Mouse (Mus musculus): Measurements from ENCODE around the gene Arsk. TPM values are rescaled to one million over a fixed set of nuclear protein-coding genes. Genes with fewer than 3 reads are reported as not detected.
A peak's percentile ranks its signal among the peaks of the same experiment; 100 is the strongest.

Gene Arsk
- 3.0 and 3.1 TPM in 2 replicates for polyA plus RNA-seq (2015; fragmentation: Nextera tagmentation; extraction: Ambion mirVana)

- H3K4me3 ChIP-seq: peak within 1 kb of the TSS; percentile 76
- H3K4me2 ChIP-seq: peak within 1 kb of the TSS; percentile 80
- H3K27me3 ChIP-seq (replicated peaks): no peaks in the 10 kb centered on the region
- H3K9ac ChIP-seq: peak within 1 kb of the TSS; percentile 88
- H3K27ac ChIP-seq (replicated peaks): peak within 1 kb of the TSS; percentile 72
- peaks cover 10% of the 10 kb centered on the region for H3K4me1 ChIP-seq
- H3K36me3 ChIP-seq: peaks cover 13% of the 10 kb centered on the region
- no peaks in the 10 kb centered on the region for H3K9me3 ChIP-seq
- peak; percentile 87 for ATAC-seq (ENCODE audit: extremely low read depth, insufficient number of reproducible peaks, low FRiP score, low TSS enrichment)
- under 1% methylated on average over 34 of the region's 34 CpGs for WGBS
Measured at GRCm38 (mm10) chr13:76098493-76099303, at the start of gene Arsk, which contains the start of gene Ttc37. Gene Arsk, minus strand, starts transcription at chr13:76098660. Gene Ttc37, plus strand, starts transcription at chr13:76098734.

- ATAC-seq (ENCODE audit: extremely low read depth, insufficient number of reproducible peaks, low FRiP score, low TSS enrichment): no peak
- no peak overlapping the region for H3K4me3 ChIP-seq
- H3K9ac ChIP-seq: no peak overlapping the region
- no peaks in the 10 kb centered on the region for H3K9me3 ChIP-seq
- peaks cover 61% of the 10 kb centered on the region for H3K36me3 ChIP-seq
- 68% methylated on average over 12 of the region's 12 CpGs for WGBS
- H3K4me2 ChIP-seq: no peak overlapping the region
- H3K27ac ChIP-seq (replicated peaks): no peak overlapping the region
- no peaks in the 10 kb centered on the region for H3K27me3 ChIP-seq (replicated peaks)
- H3K4me1 ChIP-seq: no peaks in the 10 kb centered on the region
Measured at GRCm38 (mm10) chr13:76141117-76141808, 42.8 kb upstream of the Arsk start.

GRCm38 (mm10) chr13:76138862-76139261 lies 40.4 kb upstream of the Arsk start:
- H3K9me3 ChIP-seq: no peaks in the 10 kb centered on the region
- H3K9ac ChIP-seq: no peak overlapping the region
- no peak overlapping the region for H3K4me2 ChIP-seq
- ATAC-seq (ENCODE audit: extremely low read depth, insufficient number of reproducible peaks, low FRiP score, low TSS enrichment): no peak
- H3K4me1 ChIP-seq: no peaks in the 10 kb centered on the region
- WGBS: 85% methylated on average over 3 of the region's 3 CpGs
- H3K27me3 ChIP-seq (replicated peaks): no peaks in the 10 kb centered on the region
- H3K27ac ChIP-seq (replicated peaks): no peak overlapping the region
- H3K4me3 ChIP-seq: no peak overlapping the region
- peaks cover 72% of the 10 kb centered on the region for H3K36me3 ChIP-seq

GRCm38 (mm10) chr13:76132415-76132814 lies 34.0 kb upstream of the Arsk start:
- no peak overlapping the region for H3K4me3 ChIP-seq
- 82% methylated on average over 4 of the region's 4 CpGs for WGBS
- peaks cover 81% of the 10 kb centered on the region for H3K36me3 ChIP-seq

GRCm38 (mm10) chr13:76128799-76129198 lies 30.3 kb upstream of the Arsk start:
- Histone ChIP-seq H3K27me3 (replicated peaks) (no peaks in the 10 kb centered on the region), H3K9me3 (no peaks in the 10 kb centered on the region), H3K9ac (no peak overlapping the region), H3K27ac (replicated peaks) (no peak overlapping the region), H3K4me1 (no peaks in the 10 kb centered on the region), H3K4me3 (no peak overlapping the region), H3K4me2 (no peak overlapping the region), H3K36me3 (peaks cover 89% of the 10 kb centered on the region)
- WGBS: 89% methylated on average over 4 of the region's 4 CpGs
- no peak for ATAC-seq (ENCODE audit: extremely low read depth, insufficient number of reproducible peaks, low FRiP score, low TSS enrichment)

More at GRCm38 (mm10) chr13:76132415-76132814, 34.0 kb upstream of the Arsk start:
- no peak for ATAC-seq (ENCODE audit: extremely low read depth, insufficient number of reproducible peaks, low FRiP score, low TSS enrichment)
- no peak overlapping the region for H3K9ac ChIP-seq
- no peak overlapping the region for H3K27ac ChIP-seq (replicated peaks)
- H3K4me2 ChIP-seq: no peak overlapping the region
- no peaks in the 10 kb centered on the region for H3K4me1 ChIP-seq
- H3K27me3 ChIP-seq (replicated peaks): no peaks in the 10 kb centered on the region
- no peaks in the 10 kb centered on the region for H3K9me3 ChIP-seq

GRCm38 (mm10) chr13:76109069-76109824 lies 10.8 kb upstream of the Arsk start:
- H3K4me1 ChIP-seq: no peaks in the 10 kb centered on the region
- no peaks in the 10 kb centered on the region for H3K27me3 ChIP-seq (replicated peaks)
- H3K9me3 ChIP-seq: no peaks in the 10 kb centered on the region
- H3K4me3 ChIP-seq: no peak overlapping the region
- no peak overlapping the region for H3K4me2 ChIP-seq
- no peak for ATAC-seq (ENCODE audit: extremely low read depth, insufficient number of reproducible peaks, low FRiP score, low TSS enrichment)
- peaks cover 52% of the 10 kb centered on the region for H3K36me3 ChIP-seq
- 86% methylated on average over 18 of the region's 18 CpGs for WGBS
- no peak overlapping the region for H3K9ac ChIP-seq
- H3K27ac ChIP-seq (replicated peaks): no peak overlapping the region

- Histone ChIP-seq H3K27ac (replicated peaks) (no peak overlapping the region), H3K9me3 (no peaks in the 10 kb centered on the region), H3K4me1 (peaks cover 10% of the 10 kb centered on the region), H3K9ac (no peak overlapping the region), H3K36me3 (peaks cover 13% of the 10 kb centered on the region), H3K4me2 (no peak overlapping the region), H3K4me3 (no peak overlapping the region), H3K27me3 (replicated peaks) (no peaks in the 10 kb centered on the region)
- WGBS: 87% methylated on average over 2 of the region's 2 CpGs
- ATAC-seq (ENCODE audit: extremely low read depth, insufficient number of reproducible peaks, low FRiP score, low TSS enrichment): no peak
Measured at GRCm38 (mm10) chr13:76101989-76102388, 3.5 kb upstream of the Arsk start.

- Histone ChIP-seq H3K36me3 (peaks cover 8% of the 10 kb centered on the region), H3K9me3 (no peaks in the 10 kb centered on the region), H3K9ac (peak overlapping the region; percentile 88), H3K4me1 (peaks cover 10% of the 10 kb centered on the region), H3K27ac (replicated peaks) (peak overlapping the region; percentile 72), H3K27me3 (replicated peaks) (no peaks in the 10 kb centered on the region), H3K4me2 (peak overlapping the region; percentile 80), H3K4me3 (peak overlapping the region; percentile 76)
- WGBS: 4% methylated on average over 16 of the region's 16 CpGs
- peak; percentile 44; the same call in 1 of the 2 replicates for ATAC-seq (ENCODE audit: extremely low read depth, insufficient number of reproducible peaks, low FRiP score, low TSS enrichment)
Measured at GRCm38 (mm10) chr13:76098116-76098492, 356 bp downstream of the Arsk start.

- no peaks in the 10 kb centered on the region for H3K36me3 ChIP-seq
- no peak overlapping the region for H3K4me2 ChIP-seq
- ATAC-seq (ENCODE audit: extremely low read depth, insufficient number of reproducible peaks, low FRiP score, low TSS enrichment): no peak
- 68% methylated on average over 1 of the region's 1 CpGs for WGBS
- H3K27ac ChIP-seq (replicated peaks): no peak overlapping the region
- H3K9ac ChIP-seq: no peak overlapping the region
- H3K27me3 ChIP-seq (replicated peaks): no peaks in the 10 kb centered on the region
- no peak overlapping the region for H3K4me3 ChIP-seq
- H3K9me3 ChIP-seq: no peaks in the 10 kb centered on the region
- no peaks in the 10 kb centered on the region for H3K4me1 ChIP-seq
Measured at GRCm38 (mm10) chr13:76074323-76074722, 24.1 kb downstream of the Arsk start.

- 75% methylated on average over 13 of the region's 13 CpGs for WGBS
- H3K27me3 ChIP-seq (replicated peaks): no peaks in the 10 kb centered on the region
- ATAC-seq (ENCODE audit: extremely low read depth, insufficient number of reproducible peaks, low FRiP score, low TSS enrichment): no peak
- H3K27ac ChIP-seq (replicated peaks): no peak overlapping the region
- no peaks in the 10 kb centered on the region for H3K9me3 ChIP-seq
- H3K4me2 ChIP-seq: no peak overlapping the region
- H3K4me1 ChIP-seq: no peaks in the 10 kb centered on the region
- no peak overlapping the region for H3K9ac ChIP-seq
- peaks cover 29% of the 10 kb centered on the region for H3K36me3 ChIP-seq
- H3K4me3 ChIP-seq: no peak overlapping the region
Measured at GRCm38 (mm10) chr13:76064363-76064945, 34.0 kb downstream of the Arsk start.

GRCm38 (mm10) chr13:76063548-76063947 lies 34.9 kb downstream of the Arsk start:
- 90% methylated on average over 4 of the region's 4 CpGs for WGBS
- Histone ChIP-seq H3K9ac (no peak overlapping the region), H3K27ac (replicated peaks) (no peak overlapping the region), H3K9me3 (no peaks in the 10 kb centered on the region), H3K36me3 (peaks cover 27% of the 10 kb centered on the region), H3K4me1 (no peaks in the 10 kb centered on the region), H3K4me3 (no peak overlapping the region), H3K27me3 (replicated peaks) (no peaks in the 10 kb centered on the region; the same call in 1 of the 2 replicates), H3K4me2 (no peak overlapping the region)
- ATAC-seq (ENCODE audit: extremely low read depth, insufficient number of reproducible peaks, low FRiP score, low TSS enrichment): no peak
